Mouse (Mus musculus) 3T3-L1 (cell line): ENCODE measurements around the gene Preb.

ENCODE experiments used
- DNase-seq: peaks from one replicate; pipeline ENCODE4 v3.0.0-alpha.2; 2015; ENCODE audit warnings: low read depth, low spot score

The Preb gene

GRCm38 (mm10) chr5:30901860-30902259, 58.3 kb downstream of the Preb start:
- peak; percentile 99 for DNase-seq
